Comparison of ENCODE assay signal across 10 mouse cellular contexts in genomic region chr4:43906443-43906842, GRCm38 (mm10). TPM values are rescaled to one million over a fixed set of nuclear protein-coding genes. Genes with fewer than 3 reads are reported as not detected.
DNase-seq lines count a peak whose midpoint lies in the region; ATAC-seq and TF ChIP-seq lines count a peak whose summit lies in the region.
"Had no signal": no experiment of that assay in that cellular context is flagged by ENCODE, and none has a peak within 500 bp of the region (broad histone marks: within the 10 kb centered on the region; RNA-seq: fewer than 3 reads in every experiment).

No protein-coding gene starts in this region.

- no peaks in the 10 kb centered on the region for H3K4me1 ChIP-seq in midbrain, embryonic 11.5 days (ENCODE audit: control insufficient read depth, insufficient read depth, low read length)
- H3K4me1 ChIP-seq in midbrain, embryonic 13.5 days (replicated peaks) = 0 out of 2 replicates have a peak, but pooled peaks cover 2% of the 10 kb centered on the region

- no peak overlapping the region for H3K4me2 ChIP-seq in midbrain, embryonic 11.5 days
- H3K4me2 ChIP-seq in midbrain, embryonic 13.5 days (replicated peaks) = no peak overlapping the region

- H3K36me3 ChIP-seq in midbrain, embryonic 11.5 days (ENCODE audit: control insufficient read depth, insufficient read depth, low read length) = no peaks in the 10 kb centered on the region
- H3K36me3 ChIP-seq in midbrain, embryonic 13.5 days = peaks cover 27% of the 10 kb centered on the region

- WGBS in midbrain, embryonic 11.5 days = 38% methylated on average over 6 of the region's 6 CpGs
- WGBS in midbrain, embryonic 13.5 days = 30% methylated on average over 6 of the region's 6 CpGs

- H3K4me3 ChIP-seq in midbrain, embryonic 11.5 days (ENCODE audit: low read depth, low read length) = no peak overlapping the region
- no peak overlapping the region for H3K4me3 ChIP-seq in midbrain, embryonic 13.5 days (replicated peaks)

- DNase-seq in midbrain, embryonic 11.5 days (ENCODE audit: low spot score, missing footprints) = peak; percentile 90
- DNase-seq in Patski (ENCODE audit: low read depth, low spot score) = no peak
- peak; percentile 44 for DNase-seq in cerebellum, adult 9-10 months
- DNase-seq in heart, postnatal 14 days = peak; percentile 34 to 61
- DNase-seq in left cerebral cortex, postnatal 10 days (ENCODE audit: extremely low spot score in 1 of 2, low spot score in 2 of 2) = peak; percentile 40 to 50
- peak; percentile 80 for DNase-seq in retina, embryonic 14.5 days (ENCODE audit: low spot score)
- DNase-seq in Muller cell, postnatal 12 days (ENCODE audit: inconsistent ontology term) = no peak

- no peaks in the 10 kb centered on the region for H3K27me3 ChIP-seq in midbrain, embryonic 11.5 days (ENCODE audit: control insufficient read depth, insufficient read depth, low read length)
- H3K27me3 ChIP-seq in midbrain, embryonic 13.5 days = no peaks in the 10 kb centered on the region
- H3K27me3 ChIP-seq in Patski = no peaks in the 10 kb centered on the region

- no peak overlapping the region for H3K27ac ChIP-seq in midbrain, embryonic 11.5 days (ENCODE audit: low read depth, low read length)
- no peak overlapping the region for H3K27ac ChIP-seq in midbrain, embryonic 13.5 days

- peak; percentile 55 for TF ChIP-seq CTCF in Patski (IDR thresholded peaks at IDR 0.05)

- no peak overlapping the region for H3K9ac ChIP-seq in midbrain, embryonic 11.5 days (ENCODE audit: low read length)
- H3K9ac ChIP-seq in midbrain, embryonic 13.5 days (replicated peaks) = no peak overlapping the region

- in situ Hi-C loops in Patski (cut with MboI; ENCODE audit: low pct_unique_long_range_greater_than_20kb) = loop anchor here (5.0 kb wide), 1 partner anchor 216 kb away; no protein-coding TSS in a partner anchor

- POLR2A ChIA-PET in Patski (lab: Charles Lee) = no interaction called here

- CTCF ChIA-PET in Patski (lab: Charles Lee) = interaction anchor here (0.6 to 2.1 kb wide), 17 partner anchors 9 to 387 kb away, joined by 3 to 16 read pairs (median 3); partner anchors contain the start of gene Ccin

- ATAC-seq in midbrain, embryonic 11.5 days (ENCODE audit: low FRiP score) = no peak
- no peak for ATAC-seq in midbrain, embryonic 13.5 days
- ATAC-seq in Patski = no peak

- no peaks in the 10 kb centered on the region for H3K9me3 ChIP-seq in midbrain, embryonic 11.5 days (ENCODE audit: control insufficient read depth, low read length)
- no peaks in the 10 kb centered on the region for H3K9me3 ChIP-seq in midbrain, embryonic 13.5 days

- intact Hi-C loops in heart, postnatal 14 days (cut with DNase I) = loop anchor here (1.0 to 2.0 kb wide), 2 partner anchors 50 to 76 kb away; partner anchors contain the start of gene Glipr2
- intact Hi-C loops in left cerebral cortex, postnatal 10 days (cut with DNase I) = loop anchor here (5.0 kb wide), 1 partner anchor 76 kb away; the partner anchor contains the start of gene Ccin

RNA-seq across cellular contexts. Expression of gene Reck, which starts 31.1 kb away (rescaled TPM):
- polyA plus RNA-seq in midbrain, embryonic 11.5 days (2014; fragmentation: Nextera tagmentation; extraction: Ambion mirVana) = 11.9 and 13.6 TPM in 2 replicates
- 6.0 TPM in 2 replicates for polyA plus RNA-seq in midbrain, embryonic 13.5 days (2015; fragmentation: Nextera tagmentation; extraction: Ambion mirVana)
- polyA plus RNA-seq in Patski (2021) = 3.5 TPM
- total RNA-seq in heart, postnatal 14 days (2021) = 10 to 100 TPM in 1 of 2 experiments, 1 to 10 TPM in 1; 8.1 to 10.1 TPM
- 1 to 10 TPM; 5.2 to 6.8 TPM for total RNA-seq in left cerebral cortex, postnatal 10 days (2021)

RNA-seq across cellular contexts. Expression of gene Glipr2, which starts 50.8 kb away (rescaled TPM):
- polyA plus RNA-seq in midbrain, embryonic 11.5 days (2014; fragmentation: Nextera tagmentation; extraction: Ambion mirVana) = 82.7 and 89.5 TPM in 2 replicates
- 33.7 and 35.3 TPM in 2 replicates for polyA plus RNA-seq in midbrain, embryonic 13.5 days (2015; fragmentation: Nextera tagmentation; extraction: Ambion mirVana)
- polyA plus RNA-seq in Patski (2021) = 58.5 TPM
- total RNA-seq in heart, postnatal 14 days (2021) = 1 to 10 TPM; 5.5 to 8.9 TPM
- 1 to 10 TPM; 2.3 TPM for total RNA-seq in left cerebral cortex, postnatal 10 days (2021)

RNA-seq across cellular contexts. Expression of gene Olfr155, which starts 55.1 kb away (rescaled TPM):
- polyA plus RNA-seq in midbrain, embryonic 11.5 days (2014; fragmentation: Nextera tagmentation; extraction: Ambion mirVana) = not detected in 2 replicates
- not detected in 2 replicates for polyA plus RNA-seq in midbrain, embryonic 13.5 days (2015; fragmentation: Nextera tagmentation; extraction: Ambion mirVana)
- polyA plus RNA-seq in Patski (2021) = not detected
- not detected for total RNA-seq in heart, postnatal 14 days (2021)
- not detected for total RNA-seq in left cerebral cortex, postnatal 10 days (2021)
- total RNA-seq: gastrocnemius, postnatal 4 days had no signal
- polyA plus RNA-seq: neural tube, embryonic 14.5 days had no signal

Comparison
In these comparisons a context has a peak if more than half of its experiments do, and no peak if none do; other contexts are left out.
1. DNase-seq: peak in midbrain, embryonic 11.5 days (single experiment), cerebellum, adult 9-10 months (single experiment), heart, postnatal 14 days (2 of 2), left cerebral cortex, postnatal 10 days (2 of 2) and retina, embryonic 14.5 days (single experiment); none in Patski (single experiment) and Muller cell, postnatal 12 days (single experiment).